Mouse (Mus musculus) midbrain, embryonic 13.5 days (tissue): Measurements from ENCODE around the gene Olfr1274-ps. TPM values are rescaled to one million over a fixed set of nuclear protein-coding genes. Genes with fewer than 3 reads are reported as not detected.
"Not testable (repeated sequence)": the region's sequence is repeated elsewhere in the genome, so short reads cannot be mapped to it uniquely, and the experiment has no call there.

Experiments
- ATAC-seq: fragments of 200-750 bp; cut with Nextera tagmentation; 2 replicates; pipeline ENCODE4 v1.8.0; 2017; ENCODE audit warnings: mild to moderate bottlenecking, moderate TSS enrichment, moderate library complexity
- H3K27ac ChIP-seq: fragments of 300-500 bp; sonication (generic); 2 replicates; pipeline ENCODE4 v1.5.1; 2015; ENCODE audit warnings: inconsistent platforms, mild to moderate bottlenecking, moderate library complexity
- H3K27me3 ChIP-seq: fragments of 300-500 bp; sonication (generic); 2 replicates; pipeline ENCODE4 v1.6.1; 2015; ENCODE audit warnings: mild to moderate bottlenecking, inconsistent platforms
- H3K36me3 ChIP-seq: fragments of 300-500 bp; sonication (generic); 2 replicates; pipeline ENCODE4 v1.6.1; 2015; ENCODE audit warnings: mild to moderate bottlenecking, inconsistent platforms
- H3K4me1 ChIP-seq: fragments of 300-500 bp; sonication (generic); replicated peaks from 2 replicates; pipeline ENCODE4 v1.6.1; 2015; ENCODE audit warnings: inconsistent platforms
- H3K4me2 ChIP-seq: fragments of 300-500 bp; sonication (generic); replicated peaks from 2 replicates; pipeline ENCODE4 v1.6.1; 2015; ENCODE audit warnings: moderate library complexity, mild to moderate bottlenecking, inconsistent platforms
- H3K4me3 ChIP-seq: fragments of 300-500 bp; sonication (generic); replicated peaks from 2 replicates; pipeline ENCODE4 v1.5.1; 2015; ENCODE audit warnings: mild to moderate bottlenecking, inconsistent platforms
- H3K9ac ChIP-seq: fragments of 300-500 bp; sonication (generic); replicated peaks from 2 replicates; pipeline ENCODE4 v1.6.1; 2015; ENCODE audit warnings: mild to moderate bottlenecking, inconsistent platforms
- H3K9me3 ChIP-seq: fragments of 300-500 bp; sonication (generic); 2 replicates; pipeline ENCODE4 v1.6.1; 2016; ENCODE audit warnings: mild to moderate bottlenecking, inconsistent platforms
- WGBS: fragments of 180-500 bp; shearing (Covaris S2); methylation state at CpG from one replicate; pipeline ENCODE4 v1.1.7; 2015; 5-methylcytosine and 5-hydroxymethylcytosine counted together
- polyA plus RNA-seq: library from polyadenylated mRNA; unstranded; fragments of >200 nt; fragmentation: Nextera tagmentation; extraction: Ambion mirVana; gene quantifications from 2 replicates; pipeline ENCODE4 v1.2.1, GENCODE M21; 2015

The Olfr1274-ps gene
- polyA plus RNA-seq: not detected in 2 replicates

GRCm38 (mm10) chr2:90398633-90399107, at the start of gene Olfr1274-ps:
Olfr1274-ps (plus strand) TSS chr2:90398683.
- not testable (repeated sequence) for ATAC-seq, H3K9me3 ChIP-seq, H3K4me1 ChIP-seq, H3K27me3 ChIP-seq, H3K36me3 ChIP-seq, H3K9ac ChIP-seq, H3K27ac ChIP-seq, H3K4me3 ChIP-seq, H3K4me2 ChIP-seq
- WGBS: 87% methylated on average over 5 of the region's 7 CpGs

DNA sequence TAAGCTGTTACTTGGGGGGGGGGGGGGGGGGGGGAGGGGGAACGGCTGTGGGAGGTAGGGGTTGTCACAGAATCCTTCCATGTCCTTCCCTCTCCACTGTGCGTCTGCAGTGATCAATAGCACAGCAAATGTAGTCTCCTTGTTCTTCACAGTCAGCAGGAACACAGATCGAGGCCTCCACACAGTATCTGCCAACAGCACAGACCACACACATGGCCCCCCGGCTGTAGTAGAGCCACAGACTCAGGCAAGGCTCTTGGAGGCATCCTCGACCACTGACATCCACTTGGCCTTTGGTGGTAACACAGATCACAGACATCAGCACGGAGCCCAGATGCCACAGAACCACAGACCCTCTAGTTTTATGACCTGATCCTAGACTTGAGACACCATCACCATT, 47.4 kb upstream of the Olfr1274-ps start:
- H3K4me1 ChIP-seq, H3K4me2 ChIP-seq, H3K36me3 ChIP-seq, H3K9ac ChIP-seq, H3K27ac ChIP-seq, H3K27me3 ChIP-seq, H3K9me3 ChIP-seq, H3K4me3 ChIP-seq: not testable (repeated sequence)
- peak; percentile 56; the same call in 1 of the 2 replicates for ATAC-seq
- no CpG with 5 or more reads among the region's 6 CpGs for WGBS

GRCm38 (mm10) chr2:90351540-90351939, 46.9 kb upstream of the Olfr1274-ps start:
- H3K4me2 ChIP-seq, H3K36me3 ChIP-seq, H3K27ac ChIP-seq, H3K4me3 ChIP-seq, H3K9ac ChIP-seq, H3K27me3 ChIP-seq, H3K4me1 ChIP-seq, H3K9me3 ChIP-seq: not testable (repeated sequence)
- no CpG with 5 or more reads among the region's 3 CpGs for WGBS
- ATAC-seq: 0 out of 2 replicates have a peak, but pooled peaks have one; percentile 48

DNA sequence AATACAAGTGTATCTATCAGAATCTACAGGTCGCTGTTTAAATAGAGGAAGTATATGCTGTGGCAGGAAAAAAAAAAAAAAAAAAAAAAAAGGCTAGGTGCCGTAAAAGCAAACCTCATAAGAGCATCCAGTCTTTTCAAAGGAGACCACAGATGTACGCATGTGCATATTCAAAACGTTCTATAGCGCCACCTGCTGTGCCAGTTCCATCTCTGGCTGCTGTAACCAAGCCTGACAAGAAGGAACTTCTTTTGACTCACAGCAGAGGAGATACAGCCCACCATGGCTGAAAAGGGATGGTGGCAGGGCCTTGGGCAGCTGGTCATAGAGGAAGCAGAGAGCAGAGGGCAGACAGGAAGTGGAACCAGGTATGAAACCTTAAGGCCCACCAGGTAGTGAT, 39.3 kb upstream of the Olfr1274-ps start:
- not testable (repeated sequence) for H3K9me3 ChIP-seq, H3K36me3 ChIP-seq, H3K9ac ChIP-seq, H3K4me1 ChIP-seq, H3K27ac ChIP-seq, H3K27me3 ChIP-seq, H3K4me2 ChIP-seq, H3K4me3 ChIP-seq, ATAC-seq
- WGBS: no CpG with 5 or more reads among the region's 5 CpGs

DNA sequence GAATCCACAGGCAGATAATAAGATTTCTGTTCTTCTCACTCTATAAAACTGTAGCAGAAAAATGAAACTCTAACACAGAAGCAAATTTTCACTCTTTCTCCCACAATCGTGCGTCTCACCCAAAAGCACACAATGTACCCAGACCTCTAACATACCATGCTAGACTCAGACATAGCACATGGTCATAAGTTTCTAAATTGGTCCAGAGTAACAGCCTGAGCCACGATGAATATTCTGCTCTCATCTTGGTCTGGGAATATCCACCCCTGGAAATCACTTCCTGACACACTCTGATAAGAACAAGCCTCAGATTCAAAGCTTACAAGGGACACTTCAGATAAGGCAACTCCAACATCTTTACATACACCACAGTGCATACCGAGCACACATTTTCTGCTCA, 38.3 kb upstream of the Olfr1274-ps start:
- ATAC-seq, H3K9me3 ChIP-seq: not testable (repeated sequence)
- WGBS: no CpG with 5 or more reads among the region's 4 CpGs

DNA sequence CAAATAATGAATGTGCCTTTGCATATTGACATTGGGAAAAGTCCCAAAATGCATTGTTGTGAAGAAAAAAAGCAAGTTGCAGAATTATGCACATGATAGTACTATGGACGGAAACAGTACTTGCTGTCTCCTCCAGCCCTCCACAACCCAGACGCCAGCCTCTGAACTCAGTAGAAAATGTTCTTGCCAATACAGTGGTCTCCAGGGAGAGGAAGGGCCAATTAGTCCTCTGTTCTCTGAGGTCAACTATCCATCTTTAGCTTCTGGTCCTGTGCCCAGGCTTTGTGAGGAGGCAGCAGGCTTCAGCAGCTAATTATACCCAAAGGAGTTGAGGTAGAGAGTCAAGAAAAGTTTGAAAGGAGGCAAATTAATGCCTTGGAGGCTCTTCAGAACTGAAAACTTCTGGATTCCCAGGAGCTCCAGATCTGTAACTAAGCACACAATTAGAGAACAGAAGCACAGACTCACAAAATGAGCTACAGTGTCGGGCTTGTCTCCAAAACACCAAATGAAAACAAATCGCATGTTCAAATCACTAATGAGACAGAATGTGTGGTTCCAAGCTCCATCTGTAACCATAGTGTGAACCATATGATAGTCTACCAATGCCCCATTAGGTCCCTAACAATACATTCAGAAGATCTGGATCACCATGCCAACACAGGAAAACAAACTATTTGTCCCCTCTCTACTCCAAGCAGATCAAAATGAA, 15.8 kb downstream of the Olfr1274-ps start:
- H3K27ac ChIP-seq, H3K4me1 ChIP-seq, H3K36me3 ChIP-seq, H3K4me2 ChIP-seq, H3K27me3 ChIP-seq, ATAC-seq, H3K9me3 ChIP-seq, H3K4me3 ChIP-seq, H3K9ac ChIP-seq: not testable (repeated sequence)
- 84% methylated on average over 4 of the region's 4 CpGs for WGBS

More for the DNA sequence above, 38.3 kb upstream of the Olfr1274-ps start:
- H3K4me3 ChIP-seq, H3K4me1 ChIP-seq, H3K27me3 ChIP-seq, H3K9ac ChIP-seq, H3K36me3 ChIP-seq, H3K4me2 ChIP-seq, H3K27ac ChIP-seq: not testable (repeated sequence)

- 92% methylated on average over 6 of the region's 6 CpGs for WGBS
- not testable (repeated sequence) for ATAC-seq, H3K9me3 ChIP-seq, H3K36me3 ChIP-seq, H3K4me3 ChIP-seq, H3K4me1 ChIP-seq, H3K27ac ChIP-seq, H3K9ac ChIP-seq, H3K27me3 ChIP-seq, H3K4me2 ChIP-seq
Observed at GRCm38 (mm10) chr2:90422282-90422681, 23.8 kb downstream of the Olfr1274-ps start.

DNA sequence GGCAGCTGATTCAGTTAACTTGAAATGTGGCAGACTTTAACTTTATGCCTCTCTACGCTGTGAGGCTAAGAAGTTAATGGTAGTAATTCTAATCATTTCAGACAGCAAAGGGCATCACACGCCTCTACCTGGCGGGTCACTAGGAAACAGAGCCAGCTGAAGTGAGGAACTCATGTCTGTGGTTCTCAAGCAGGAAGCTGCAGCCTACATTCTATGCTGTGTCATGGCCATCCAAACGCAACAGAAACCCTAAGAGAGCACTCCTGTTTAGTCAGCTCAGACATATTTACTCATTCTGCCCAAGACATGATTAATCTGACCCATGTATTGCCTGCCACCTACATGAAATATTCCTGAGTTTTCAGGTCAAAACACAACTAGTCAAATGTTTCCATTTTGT, 26.5 kb downstream of the Olfr1274-ps start:
- not testable (repeated sequence) for H3K4me3 ChIP-seq, H3K36me3 ChIP-seq, H3K4me2 ChIP-seq, H3K27me3 ChIP-seq, ATAC-seq, H3K4me1 ChIP-seq, H3K9ac ChIP-seq, H3K9me3 ChIP-seq, H3K27ac ChIP-seq
- no CpG with 5 or more reads among the region's 4 CpGs for WGBS

DNA sequence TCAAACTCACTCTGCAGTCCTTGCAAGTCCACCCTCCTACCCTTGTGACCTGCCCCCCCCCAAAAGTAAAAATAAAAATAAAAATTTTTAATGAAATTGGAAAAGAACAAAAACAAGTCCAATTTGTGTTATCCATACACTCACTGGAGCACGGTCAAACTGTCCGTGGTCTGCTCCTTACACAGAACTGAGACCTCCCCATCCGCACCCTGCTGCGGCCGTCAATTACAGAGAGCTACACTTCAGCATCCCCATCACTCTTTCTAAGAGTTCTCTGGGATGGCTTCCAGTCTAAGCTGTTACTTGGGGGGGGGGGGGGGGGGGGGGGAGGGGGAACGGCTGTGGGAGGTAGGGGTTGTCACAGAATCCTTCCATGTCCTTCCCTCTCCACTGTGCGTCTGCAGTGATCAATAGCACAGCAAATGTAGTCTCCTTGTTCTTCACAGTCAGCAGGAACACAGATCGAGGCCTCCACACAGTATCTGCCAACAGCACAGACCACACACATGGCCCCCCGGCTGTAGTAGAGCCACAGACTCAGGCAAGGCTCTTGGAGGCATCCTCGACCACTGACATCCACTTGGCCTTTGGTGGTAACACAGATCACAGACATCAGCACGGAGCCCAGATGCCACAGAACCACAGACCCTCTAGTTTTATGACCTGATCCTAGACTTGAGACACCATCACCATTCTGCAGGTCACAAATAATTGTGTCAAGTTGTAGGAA, 30.7 kb downstream of the Olfr1274-ps start:
- not testable (repeated sequence) for H3K27ac ChIP-seq, H3K4me1 ChIP-seq, H3K9me3 ChIP-seq, H3K9ac ChIP-seq, H3K27me3 ChIP-seq, H3K4me2 ChIP-seq, H3K36me3 ChIP-seq, H3K4me3 ChIP-seq
- ATAC-seq: 0 out of 2 replicates have a peak, but pooled peaks have one; percentile 58
- WGBS: 60% methylated on average over 1 of the region's 11 CpGs

DNA sequence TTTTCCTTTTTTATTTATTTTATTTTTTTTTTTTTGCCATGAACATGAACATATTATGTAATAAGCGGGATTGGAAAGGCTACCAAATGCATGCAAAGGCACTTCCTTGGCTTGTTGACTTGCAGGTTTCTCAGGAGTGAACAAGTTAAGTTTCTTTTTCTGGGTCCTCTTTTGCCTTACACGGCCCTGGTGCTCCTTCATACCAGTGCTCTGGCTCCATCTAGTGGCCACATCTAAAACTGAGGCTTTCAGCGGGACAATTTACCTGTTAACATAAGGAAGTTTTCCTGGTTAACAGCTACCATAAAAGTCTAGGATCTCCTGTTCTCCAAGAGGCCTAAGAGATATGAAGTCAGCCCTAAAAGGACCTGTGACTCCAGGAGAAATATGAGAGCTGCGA, 31.3 kb downstream of the Olfr1274-ps start:
- not testable (repeated sequence) for H3K4me3 ChIP-seq, ATAC-seq, H3K9me3 ChIP-seq, H3K27ac ChIP-seq, H3K36me3 ChIP-seq, H3K27me3 ChIP-seq, H3K4me1 ChIP-seq, H3K4me2 ChIP-seq, H3K9ac ChIP-seq
- WGBS: no CpG with 5 or more reads among the region's 4 CpGs

DNA sequence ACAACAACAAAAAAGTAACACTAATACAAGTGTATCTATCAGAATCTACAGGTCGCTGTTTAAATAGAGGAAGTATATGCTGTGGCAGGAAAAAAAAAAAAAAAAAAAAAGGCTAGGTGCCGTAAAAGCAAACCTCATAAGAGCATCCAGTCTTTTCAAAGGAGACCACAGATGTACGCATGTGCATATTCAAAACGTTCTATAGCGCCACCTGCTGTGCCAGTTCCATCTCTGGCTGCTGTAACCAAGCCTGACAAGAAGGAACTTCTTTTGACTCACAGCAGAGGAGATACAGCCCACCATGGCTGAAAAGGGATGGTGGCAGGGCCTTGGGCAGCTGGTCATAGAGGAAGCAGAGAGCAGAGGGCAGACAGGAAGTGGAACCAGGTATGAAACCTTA, 39.0 kb downstream of the Olfr1274-ps start:
- WGBS: 100% methylated on average over 1 of the region's 5 CpGs

GRCm38 (mm10) chr2:90440169-90440568, 41.7 kb downstream of the Olfr1274-ps start:
- H3K4me2 ChIP-seq, H3K4me3 ChIP-seq, ATAC-seq: not testable (repeated sequence)

More for the DNA sequence above, 39.0 kb downstream of the Olfr1274-ps start:
- not testable (repeated sequence) for H3K9ac ChIP-seq, H3K4me3 ChIP-seq, H3K36me3 ChIP-seq, H3K27ac ChIP-seq, ATAC-seq, H3K27me3 ChIP-seq, H3K9me3 ChIP-seq, H3K4me1 ChIP-seq, H3K4me2 ChIP-seq

More at GRCm38 (mm10) chr2:90440169-90440568, 41.7 kb downstream of the Olfr1274-ps start:
- H3K9ac ChIP-seq, H3K27ac ChIP-seq, H3K4me1 ChIP-seq, H3K36me3 ChIP-seq, H3K9me3 ChIP-seq, H3K27me3 ChIP-seq: not testable (repeated sequence)
